Mouse (Mus musculus) spleen, adult 18-20 months (tissue): ENCODE measurements around the gene Abca17.

ENCODE experiments used
- DNase-seq, 2 experiments: peaks; one replicate each; pipeline ENCODE4 v3.0.0; 2022; ENCODE audit warnings: mixed read lengths in 2 of 2

Abca17 gene

DNA sequence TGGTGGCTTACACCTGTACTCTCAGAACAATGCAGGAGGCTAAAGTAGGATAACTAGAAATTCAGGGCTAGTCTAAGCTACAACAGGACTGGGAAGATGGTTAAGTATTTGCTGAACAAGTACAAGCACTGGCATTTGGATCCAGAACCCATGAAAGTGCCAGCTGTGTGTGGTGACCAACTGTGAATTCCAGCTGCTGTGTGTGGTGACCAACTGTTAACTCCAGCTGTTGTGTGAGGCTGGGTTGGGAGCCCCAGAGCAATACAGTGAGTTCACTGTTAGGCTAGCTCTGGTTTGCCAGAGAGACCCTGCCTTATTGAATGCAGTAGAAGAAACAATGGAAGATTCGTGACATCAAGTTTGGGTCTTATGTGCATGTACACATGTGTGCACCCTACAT lies 114.4 kb downstream of the Abca17 start:
- DNase-seq, result no peak

GRCm38 (mm10) chr17:24227941-24228340 lies 122.9 kb downstream of the Abca17 start:
- DNase-seq, result no peak

DNA sequence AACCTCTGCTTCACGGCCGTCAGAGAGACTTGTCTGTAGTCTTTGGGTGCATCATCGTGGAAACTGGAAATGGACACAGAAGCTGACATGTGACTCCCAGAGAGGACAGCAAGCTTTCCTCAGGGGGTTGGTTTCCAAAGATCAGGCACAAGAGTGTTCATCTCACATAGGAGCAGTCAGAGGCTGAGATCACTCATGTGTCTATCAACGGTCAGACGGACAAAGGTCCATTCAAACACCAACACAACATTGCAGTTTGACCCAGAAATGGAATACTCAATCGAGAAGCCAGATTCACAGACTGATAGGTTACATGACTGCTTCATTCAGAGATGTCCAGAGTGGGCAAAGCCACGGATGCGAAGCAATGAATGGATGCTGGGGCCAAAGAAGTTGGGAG lies 124.1 kb downstream of the Abca17 start:
- DNase-seq, result no peak

DNA sequence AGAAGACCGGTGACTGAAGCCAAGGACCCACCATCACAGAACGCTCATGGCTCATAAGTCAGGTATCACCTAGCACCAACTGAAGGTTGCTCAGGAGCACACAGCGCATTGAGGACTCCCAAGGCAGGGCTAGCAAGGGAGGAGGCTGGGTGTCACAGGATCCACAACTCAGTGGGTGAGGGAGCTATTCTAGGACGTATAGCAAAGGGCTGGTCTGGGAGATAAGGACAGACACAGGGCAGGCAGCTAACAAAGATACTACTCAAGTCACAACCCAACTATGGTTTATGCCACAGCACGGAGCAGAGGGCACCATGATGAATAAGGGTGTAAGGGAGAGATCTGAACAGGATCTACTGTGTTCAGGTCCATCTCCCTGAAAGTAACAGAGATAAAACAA lies 125.0 kb downstream of the Abca17 start:
- no peak for DNase-seq

DNA sequence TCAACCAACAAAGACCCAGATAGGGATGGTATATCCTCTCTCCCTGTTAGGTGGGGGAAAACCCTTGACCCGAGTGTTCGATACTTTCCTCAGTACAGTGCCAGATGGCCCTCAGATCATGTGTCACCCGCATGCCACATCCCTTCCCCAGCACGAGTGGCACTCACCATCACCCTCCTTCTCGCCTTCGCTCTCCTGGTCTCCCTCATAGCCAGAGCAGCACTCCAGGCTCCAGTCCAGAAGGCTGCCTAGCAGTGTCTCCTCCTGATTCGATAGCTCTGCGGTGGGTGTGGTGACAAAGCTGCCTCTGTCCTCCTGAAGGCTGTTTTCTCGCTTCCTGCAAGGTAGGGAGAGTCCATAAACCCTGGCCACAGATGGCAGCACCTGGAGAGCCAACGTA lies 126.1 kb downstream of the Abca17 start:
- DNase-seq, result no peak

GRCm38 (mm10) chr17:24223513-24223912 lies 127.4 kb downstream of the Abca17 start:
- DNase-seq, result no peak

DNA sequence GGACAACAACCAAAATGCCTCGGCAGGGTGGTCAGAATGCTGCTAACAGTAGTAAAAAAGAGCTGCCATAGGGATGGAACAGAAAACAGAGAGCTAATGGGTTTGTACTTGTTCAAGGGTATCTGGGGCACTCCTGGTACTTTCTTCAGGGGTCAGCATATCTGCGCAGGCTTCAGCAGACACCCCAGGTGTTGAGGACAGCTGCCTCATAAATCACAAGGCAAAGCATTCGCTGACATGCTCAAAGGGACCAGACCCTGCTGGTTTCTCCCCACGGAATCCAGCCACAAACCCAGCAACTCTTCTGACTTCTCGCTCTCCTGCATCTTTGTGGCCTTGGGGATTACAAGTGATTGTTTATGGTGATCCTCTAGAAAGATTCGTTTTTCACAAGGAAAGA lies 128.2 kb downstream of the Abca17 start:
- no peak for DNase-seq

GRCm38 (mm10) chr17:24220435-24221411 lies 130.1 kb downstream of the Abca17 start, which contains the start of gene Tedc2:
TSS of gene Tedc2 (minus strand) at chr17:24220851.
- peak; percentile 85 to 92 for DNase-seq

GRCm38 (mm10) chr17:24216836-24217235 lies 134.0 kb downstream of the Abca17 start:
- no peak for DNase-seq
